Mouse (Mus musculus) stomach, embryonic 16.5 days (tissue): ENCODE measurements around the gene Hsp90aa1. TPM values are rescaled to one million over a fixed set of nuclear protein-coding genes. Genes with fewer than 3 reads are reported as not detected.
A peak's percentile ranks its signal among the peaks of the same experiment; 100 is the strongest.
"Not testable (repeated sequence)": the region's sequence is repeated elsewhere in the genome, so short reads cannot be mapped to it uniquely, and the experiment has no call there.

Source experiments
- ATAC-seq: fragments of 200-750 bp; cut with Nextera tagmentation; 2 replicates; pipeline ENCODE4 v1.8.0; 2017; ENCODE audit warnings: moderate number of reproducible peaks, moderate TSS enrichment; ENCODE audit not compliant: insufficient read depth, low FRiP score
- H3K27ac ChIP-seq: fragments of 300-500 bp; sonication (generic); 2 replicates; pipeline ENCODE4 v1.5.1; 2014; ENCODE audit warnings: low read length
- H3K27me3 ChIP-seq: fragments of 300-500 bp; sonication (generic); 2 replicates; pipeline ENCODE4 v1.6.1; 2014; ENCODE audit warnings: low read length, control low read depth, mixed read lengths; ENCODE audit not compliant: control insufficient read depth, insufficient read depth
- H3K36me3 ChIP-seq: fragments of 300-500 bp; sonication (generic); 2 replicates; pipeline ENCODE4 v1.6.1; 2014; ENCODE audit warnings: low read length; ENCODE audit not compliant: control insufficient read depth, insufficient read depth
- H3K4me1 ChIP-seq: fragments of 300-500 bp; sonication (generic); 2 replicates; pipeline ENCODE4 v1.6.1; 2014; ENCODE audit warnings: low read length, control low read depth, mixed read lengths; ENCODE audit not compliant: control insufficient read depth, insufficient read depth
- H3K4me2 ChIP-seq: fragments of 300-500 bp; sonication (generic); 2 replicates; pipeline ENCODE4 v1.6.1; 2014; ENCODE audit warnings: low read depth, low read length, mixed read lengths
- H3K4me3 ChIP-seq: fragments of 300-500 bp; sonication (generic); replicated peaks from 2 replicates; pipeline ENCODE4 v1.5.1; 2014; ENCODE audit warnings: mild to moderate bottlenecking, low read length
- H3K9ac ChIP-seq: fragments of 300-500 bp; sonication (generic); 2 replicates; pipeline ENCODE4 v1.6.1; 2014; ENCODE audit warnings: low read length
- H3K9me3 ChIP-seq: fragments of 300-500 bp; sonication (generic); replicated peaks from 2 replicates; pipeline ENCODE4 v1.6.1; 2016; ENCODE audit warnings: low read length, control low read depth; ENCODE audit not compliant: control insufficient read depth
- WGBS: fragments of 180-500 bp; shearing (Covaris S2); extraction: QIAGEN DNeasy Blood & Tissue Kit; methylation state at CpG from one replicate; pipeline ENCODE4 v1.1.7; 2014; 5-methylcytosine and 5-hydroxymethylcytosine counted together
- polyA plus RNA-seq: library from polyadenylated mRNA; unstranded; fragments of >200 nt; fragmentation: Nextera tagmentation; extraction: Ambion mirVana; gene quantifications from 2 replicates; pipeline ENCODE4 v1.2.1, GENCODE M21; 2015

Hsp90aa1 gene
- polyA plus RNA-seq, 1 experiment from 2014 or later: 733 TPM

DNA sequence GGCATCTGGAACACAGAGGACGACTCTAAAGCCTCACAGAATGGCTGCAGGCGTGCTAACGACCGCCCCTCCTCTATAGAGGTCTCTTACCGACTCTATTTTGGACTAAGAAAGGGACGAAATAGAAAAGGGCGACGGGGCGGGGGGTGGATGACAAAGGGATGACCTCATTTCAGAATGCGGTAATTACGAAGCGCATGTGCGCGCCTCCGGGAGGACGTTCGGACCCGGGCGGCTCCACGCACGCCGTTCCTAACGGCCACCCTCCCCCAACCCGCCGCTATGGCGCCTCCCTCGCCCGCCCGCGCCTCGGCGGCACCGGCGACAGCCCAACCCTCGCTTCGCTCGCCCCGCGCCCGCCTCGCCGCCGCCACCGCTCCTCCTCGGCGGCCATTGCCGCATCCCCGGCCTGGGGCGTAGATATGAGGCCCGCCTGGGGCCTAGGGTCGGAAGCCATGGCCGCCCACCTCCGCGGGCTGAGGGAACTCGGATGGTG lies 6.8 kb downstream of the Hsp90aa1 start:
- peak overlapping the region; percentile 98 for H3K9ac ChIP-seq
- no peaks in the 10 kb centered on the region for H3K9me3 ChIP-seq
- H3K4me1 ChIP-seq: peaks cover 18% of the 10 kb centered on the region
- 0 out of 2 replicates have a peak, but pooled peaks cover 1% of the 10 kb centered on the region for H3K36me3 ChIP-seq
- H3K4me2 ChIP-seq: peak overlapping the region; percentile 59
- peak; percentile 48 for ATAC-seq
- H3K27ac ChIP-seq: peak overlapping the region; percentile 87
- WGBS: under 1% methylated on average over 53 of the region's 55 CpGs
- peak overlapping the region; percentile 88 for H3K4me3 ChIP-seq
- no peaks in the 10 kb centered on the region for H3K27me3 ChIP-seq

DNA sequence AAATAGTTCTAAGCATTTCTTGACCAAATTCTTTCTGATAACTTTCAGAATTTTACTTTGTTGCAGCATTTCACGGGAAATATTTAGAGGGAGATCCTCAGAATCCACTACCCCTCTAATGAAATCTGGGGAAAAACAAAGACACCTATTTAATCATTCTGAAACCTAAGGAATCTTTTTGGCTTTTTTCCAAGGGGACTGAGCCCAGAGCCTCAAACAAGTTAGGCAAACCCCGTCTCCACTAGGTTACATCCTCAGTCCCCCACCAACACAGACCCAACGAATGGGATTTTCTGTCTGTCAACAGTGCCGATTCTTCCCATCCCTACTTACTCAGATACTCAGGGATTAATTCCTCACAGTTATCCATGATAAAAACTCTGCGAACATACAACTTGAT lies 9.2 kb downstream of the Hsp90aa1 start:
- not testable (repeated sequence) for H3K27me3 ChIP-seq, H3K4me2 ChIP-seq, H3K9ac ChIP-seq, H3K4me3 ChIP-seq, H3K9me3 ChIP-seq, H3K27ac ChIP-seq, ATAC-seq
- WGBS: 62% methylated on average over 5 of the region's 5 CpGs
- H3K36me3 ChIP-seq: peaks cover 13% of the 10 kb centered on the region; the same call in 1 of the 2 replicates
- H3K4me1 ChIP-seq: peaks cover 10% of the 10 kb centered on the region

DNA sequence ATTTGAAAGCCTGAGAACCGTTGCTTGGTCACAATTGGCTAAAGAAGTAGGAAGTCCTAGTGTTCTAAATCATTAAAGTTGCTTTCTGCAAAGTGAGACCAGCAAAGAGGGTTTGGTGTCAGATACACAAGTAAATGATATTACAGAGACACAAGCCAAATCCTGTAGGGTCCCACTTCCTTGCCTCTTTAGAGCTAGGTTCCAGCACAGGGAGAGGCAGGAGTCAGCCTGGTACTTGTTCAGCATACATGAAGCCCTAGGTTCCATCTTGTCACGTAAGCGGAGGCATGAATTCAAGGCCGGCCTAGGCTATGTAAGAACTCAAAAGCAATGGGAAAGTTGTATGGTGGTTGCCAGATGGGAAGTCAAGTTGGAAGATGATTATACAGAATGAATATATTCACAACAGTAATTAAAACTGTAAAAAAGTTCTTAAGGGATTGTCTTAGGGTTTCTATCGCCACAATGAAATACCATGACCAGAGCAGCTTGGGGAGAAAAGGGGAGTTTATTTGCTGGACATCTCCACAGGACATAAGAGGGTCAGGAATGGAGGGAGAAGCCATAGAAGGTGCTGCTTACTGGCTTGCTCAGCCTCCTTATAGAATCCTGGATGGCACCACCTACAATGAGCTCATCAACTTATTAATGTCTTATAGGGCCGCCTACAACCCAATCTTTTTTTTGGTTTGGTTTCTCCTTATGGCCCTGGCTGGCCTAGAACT lies 12.4 kb downstream of the Hsp90aa1 start:
- no peak overlapping the region for H3K9ac ChIP-seq
- H3K4me2 ChIP-seq: no peak overlapping the region
- H3K36me3 ChIP-seq: peaks cover 13% of the 10 kb centered on the region; the same call in 1 of the 2 replicates
- H3K9me3 ChIP-seq: no peaks in the 10 kb centered on the region
- H3K27me3 ChIP-seq: no peaks in the 10 kb centered on the region
- no peak overlapping the region for H3K4me3 ChIP-seq
- no peak for ATAC-seq
- H3K4me1 ChIP-seq: peaks cover 13% of the 10 kb centered on the region
- H3K27ac ChIP-seq: no peak overlapping the region
- WGBS: 80% methylated on average over 6 of the region's 6 CpGs

DNA sequence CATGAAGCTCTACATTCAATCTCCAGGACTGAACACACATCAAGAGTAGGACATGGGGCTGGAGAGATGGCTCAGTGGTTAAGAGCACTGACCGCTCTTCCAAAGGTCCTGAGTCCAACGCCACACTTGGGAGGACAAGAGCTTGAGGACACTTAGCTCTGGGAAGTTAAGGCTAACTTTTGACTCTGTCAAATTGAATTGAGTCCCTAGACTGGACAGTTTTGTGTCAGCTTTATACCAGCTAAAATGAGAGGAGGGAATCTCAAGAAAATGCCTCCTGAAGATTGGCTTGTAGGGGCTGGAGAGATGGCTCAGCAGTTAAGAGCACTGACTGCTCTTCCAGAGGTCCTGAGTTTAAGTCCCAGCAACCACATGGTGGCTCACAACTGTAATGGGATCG lies 13.6 kb downstream of the Hsp90aa1 start:
- H3K27me3 ChIP-seq, H3K9ac ChIP-seq, H3K4me2 ChIP-seq, ATAC-seq, H3K9me3 ChIP-seq, H3K4me3 ChIP-seq, H3K27ac ChIP-seq, H3K4me1 ChIP-seq: not testable (repeated sequence)
- H3K36me3 ChIP-seq: peaks cover 13% of the 10 kb centered on the region; the same call in 1 of the 2 replicates
- 93% methylated on average over 3 of the region's 3 CpGs for WGBS

DNA sequence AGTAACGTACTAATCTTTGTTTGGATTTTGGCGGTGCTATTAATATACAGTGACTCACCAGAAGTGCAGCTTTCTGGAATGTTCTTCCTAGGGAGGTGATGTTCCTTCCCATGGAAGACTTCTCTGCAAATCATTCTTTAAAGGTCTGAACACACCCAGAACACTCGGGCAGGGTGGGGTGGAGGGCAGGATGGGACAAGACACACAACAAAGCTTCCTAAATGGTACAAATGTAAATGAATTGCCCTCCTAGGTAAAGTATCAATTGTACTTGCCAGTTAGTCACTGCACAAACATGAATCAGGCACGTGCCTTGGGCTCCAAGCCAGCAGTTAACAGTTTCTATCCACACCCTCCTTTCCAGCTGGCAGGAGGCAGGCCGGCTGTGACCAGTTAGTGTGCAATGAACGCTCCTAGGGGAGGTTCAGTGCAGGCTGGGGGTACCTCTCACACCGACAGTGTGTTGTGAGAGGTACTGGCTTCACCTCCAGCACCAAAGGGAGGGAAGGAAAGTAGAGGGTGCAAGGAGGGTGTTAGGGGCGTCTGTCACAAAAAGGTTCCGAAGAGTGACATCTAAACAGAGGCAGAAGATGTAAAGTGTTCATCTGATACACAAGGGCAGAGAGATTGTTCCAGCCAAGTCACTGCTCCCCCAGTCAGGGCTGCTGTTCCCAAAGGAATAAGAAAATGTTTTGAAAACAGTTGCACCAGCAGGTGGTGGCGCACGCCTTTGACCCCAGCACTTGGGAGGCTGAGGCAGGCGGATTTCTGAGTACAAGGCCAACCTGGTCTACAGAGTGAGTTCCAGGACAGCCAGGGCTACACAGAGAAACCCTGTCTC lies 14.4 kb downstream of the Hsp90aa1 start:
- Histone ChIP-seq H3K4me3 (no peak overlapping the region), H3K27ac (peak overlapping the region; percentile 83), H3K27me3 (no peaks in the 10 kb centered on the region), H3K36me3 (peaks cover 13% of the 10 kb centered on the region; the same call in 1 of the 2 replicates), H3K9ac (no peak overlapping the region; the same call in 1 of the 2 replicates), H3K4me1 (peaks cover 9% of the 10 kb centered on the region), H3K9me3 (no peaks in the 10 kb centered on the region), H3K4me2 (peak overlapping the region; percentile 22; the same call in 1 of the 2 replicates)
- peak; percentile 93 for ATAC-seq
- WGBS: 49% methylated on average over 12 of the region's 12 CpGs

DNA sequence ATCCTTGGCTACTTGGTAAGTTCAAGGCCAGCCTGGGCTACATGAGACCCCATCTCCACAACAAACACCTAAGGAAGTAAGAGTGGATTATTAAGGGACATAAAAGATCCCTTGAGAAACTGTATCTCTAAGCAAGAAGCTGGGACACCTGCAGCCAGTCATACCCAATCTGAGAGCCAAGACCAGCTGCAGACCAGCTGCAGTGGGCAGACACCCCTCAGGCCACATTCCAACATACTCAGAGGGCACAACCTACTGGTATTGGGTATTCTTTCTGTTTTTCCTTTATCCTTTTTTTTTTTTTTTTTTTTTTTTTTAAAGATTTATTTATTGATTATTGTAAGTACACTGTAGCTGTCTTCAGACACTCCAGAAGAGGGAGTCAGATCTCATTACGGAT lies 18.9 kb downstream of the Hsp90aa1 start:
- WGBS: no CpG with 5 or more reads among the region's 1 CpGs
- H3K9me3 ChIP-seq: no peaks in the 10 kb centered on the region
- no peak overlapping the region for H3K4me3 ChIP-seq
- H3K36me3 ChIP-seq: no peaks in the 10 kb centered on the region
- H3K27ac ChIP-seq: no peak overlapping the region
- no peak for ATAC-seq
- H3K9ac ChIP-seq: no peak overlapping the region
- no peaks in the 10 kb centered on the region for H3K27me3 ChIP-seq
- no peak overlapping the region for H3K4me2 ChIP-seq
- H3K4me1 ChIP-seq: peaks cover 12% of the 10 kb centered on the region

DNA sequence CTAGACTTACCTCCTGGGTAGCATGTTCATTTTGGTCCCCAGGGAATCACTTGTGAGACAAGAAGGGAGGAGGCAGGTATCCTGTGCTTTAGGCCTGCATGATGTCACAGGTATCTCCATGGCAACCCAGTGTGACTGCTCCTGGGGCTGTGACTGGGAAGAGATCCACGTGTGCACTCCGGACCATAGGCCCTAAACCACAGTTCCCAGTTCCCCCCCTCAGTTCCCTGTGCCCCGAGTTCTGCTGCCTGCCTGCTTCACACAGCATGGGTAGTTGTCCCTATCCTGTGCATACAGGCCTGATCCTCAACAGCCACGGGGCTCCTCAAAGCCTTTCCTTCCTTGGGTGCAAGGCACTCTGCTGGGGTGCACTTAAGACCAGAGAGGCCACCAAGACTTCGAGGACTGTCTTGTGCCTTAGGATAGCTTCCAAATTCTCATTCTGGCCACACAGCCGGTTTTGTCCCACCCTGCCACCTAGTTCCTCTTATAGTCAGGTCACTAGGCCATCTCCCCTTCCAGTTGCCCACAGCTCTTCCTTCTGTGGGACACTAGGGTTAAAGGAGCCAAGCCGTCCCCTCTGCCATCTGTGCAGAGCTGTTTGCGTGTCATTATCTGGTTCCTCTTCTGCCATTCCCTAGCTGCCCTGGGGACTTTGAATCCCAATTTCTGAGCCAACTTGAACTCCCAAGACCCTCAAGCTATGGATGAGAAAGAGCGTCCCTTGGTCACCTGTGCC lies 19.8 kb downstream of the Hsp90aa1 start, which contains the start of gene 1700001K19Rik:
1700001K19Rik (minus strand) TSS at position 59 of the 739 bp plus-strand sequence.
- H3K9me3 ChIP-seq: no peaks in the 10 kb centered on the region
- no peak within 1 kb of the TSS for H3K4me3 ChIP-seq
- H3K27ac ChIP-seq: no peak within 1 kb of the TSS
- no peak within 1 kb of the TSS for H3K4me2 ChIP-seq
- peaks cover 7% of the 10 kb centered on the region for H3K4me1 ChIP-seq
- no peak for ATAC-seq
- H3K36me3 ChIP-seq: no peaks in the 10 kb centered on the region
- H3K27me3 ChIP-seq: no peaks in the 10 kb centered on the region
- WGBS: 73% methylated on average over 9 of the region's 9 CpGs
- no peak within 1 kb of the TSS for H3K9ac ChIP-seq

DNA sequence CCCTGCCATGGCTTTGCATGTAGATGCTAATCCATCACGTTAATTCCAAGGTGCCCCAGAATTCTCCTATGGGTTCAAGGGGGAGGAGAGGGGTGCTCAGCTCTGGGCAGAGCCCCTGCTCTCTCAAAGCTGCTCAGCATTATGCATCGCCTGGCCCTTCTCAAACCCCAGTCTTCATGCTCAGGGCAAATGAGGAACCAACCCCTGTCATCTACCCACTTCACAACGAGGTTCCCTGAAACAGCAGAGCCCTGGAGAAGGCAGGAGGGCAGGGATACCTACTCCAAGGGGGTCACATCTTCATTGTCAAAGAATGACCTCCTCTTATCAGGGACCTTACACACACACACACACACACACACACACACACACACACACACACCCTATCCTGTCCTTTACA lies 20.6 kb downstream of the Hsp90aa1 start:
- H3K9me3 ChIP-seq: no peaks in the 10 kb centered on the region
- no peak overlapping the region for H3K27ac ChIP-seq
- no peak overlapping the region for H3K4me2 ChIP-seq
- H3K27me3 ChIP-seq: no peaks in the 10 kb centered on the region
- no peak overlapping the region for H3K9ac ChIP-seq
- no peak for ATAC-seq
- no peak overlapping the region for H3K4me3 ChIP-seq
- WGBS: 66% methylated on average over 3 of the region's 3 CpGs
- H3K4me1 ChIP-seq: peaks cover 4% of the 10 kb centered on the region
- no peaks in the 10 kb centered on the region for H3K36me3 ChIP-seq
